Mouse (Mus musculus) heart, embryonic 14.5 days (tissue): ENCODE measurements at regions not wholly inside any gene's neighbourhood (a gene's known extent, or its start where the extent isn't known, plus 50 kb on each side); places are given as distances from the start of the nearest gene placed in this dataset.

Experiments
- ATAC-seq: fragments of 200-750 bp; cut with Nextera tagmentation; 2 replicates; pipeline ENCODE4 v1.8.0; 2017; ENCODE audit warnings: low read depth, moderate TSS enrichment; ENCODE audit not compliant: insufficient number of reproducible peaks, insufficient read depth, low FRiP score
- H3K27ac ChIP-seq, 2 experiments: fragments of 200-500 bp in 1 of 2; fragments of 300-500 bp in 1 of 2; sonication (generic) in 1 of 2; replicated peaks in 1 of 2; 2 replicates each; pipeline ENCODE4 v1.5.1; 2012 to 2014; ENCODE audit warnings: low read depth in 2 of 2, low read length in 2 of 2, control low read depth in 1 of 2, mild to moderate bottlenecking in 1 of 2, mixed read lengths in 1 of 2; ENCODE audit not compliant: control insufficient read depth in 1 of 2, insufficient read depth in 1 of 2
- H3K27me3 ChIP-seq: fragments of 300-500 bp; sonication (generic); 2 replicates; pipeline ENCODE4 v1.6.1; 2014; ENCODE audit warnings: mild to moderate bottlenecking, low read length, control low read depth; ENCODE audit not compliant: control insufficient read depth, insufficient read depth
- H3K36me3 ChIP-seq: fragments of 300-500 bp; sonication (generic); 2 replicates; pipeline ENCODE4 v1.6.1; 2014; ENCODE audit warnings: mild to moderate bottlenecking, control low read depth, low read length, mixed read lengths; ENCODE audit not compliant: control insufficient read depth, insufficient read depth
- H3K4me1 ChIP-seq, 2 experiments: fragments of 200-500 bp in 1 of 2; fragments of 300-500 bp in 1 of 2; sonication (generic) in 1 of 2; 2 replicates each; pipeline ENCODE4 v1.6.1; 2012 to 2014; ENCODE audit warnings: low read length in 2 of 2, control low read depth in 1 of 2, mixed read lengths in 1 of 2; ENCODE audit not compliant: control insufficient read depth in 2 of 2, insufficient read depth in 2 of 2
- H3K4me2 ChIP-seq: fragments of 300-500 bp; sonication (generic); 2 replicates; pipeline ENCODE4 v1.6.1; 2014; ENCODE audit warnings: mild to moderate bottlenecking, low read length
- H3K4me3 ChIP-seq, 2 experiments: fragments of 200-500 bp in 1 of 2; fragments of 300-500 bp in 1 of 2; sonication (generic) in 1 of 2; 2 replicates each; pipeline ENCODE4 v1.5.1; 2012 to 2014; ENCODE audit warnings: low read length in 2 of 2, mild to moderate bottlenecking in 2 of 2, control low read depth in 1 of 2, low read depth in 1 of 2, moderate library complexity in 1 of 2; ENCODE audit not compliant: control insufficient read depth in 1 of 2, insufficient read depth in 1 of 2
- H3K9ac ChIP-seq: fragments of 300-500 bp; sonication (generic); 2 replicates; pipeline ENCODE4 v1.6.1; 2014; ENCODE audit warnings: mild to moderate bottlenecking, low read length
- H3K9me3 ChIP-seq: fragments of 300-500 bp; sonication (generic); 2 replicates; pipeline ENCODE4 v1.6.1; 2016; ENCODE audit warnings: low read length, control low read depth; ENCODE audit not compliant: control insufficient read depth
- WGBS: fragments of 180-500 bp; shearing (Covaris S2); extraction: QIAGEN DNeasy Blood & Tissue Kit; methylation state at CpG from one replicate; pipeline ENCODE4 v1.1.7; 2014; 5-methylcytosine and 5-hydroxymethylcytosine counted together

DNA sequence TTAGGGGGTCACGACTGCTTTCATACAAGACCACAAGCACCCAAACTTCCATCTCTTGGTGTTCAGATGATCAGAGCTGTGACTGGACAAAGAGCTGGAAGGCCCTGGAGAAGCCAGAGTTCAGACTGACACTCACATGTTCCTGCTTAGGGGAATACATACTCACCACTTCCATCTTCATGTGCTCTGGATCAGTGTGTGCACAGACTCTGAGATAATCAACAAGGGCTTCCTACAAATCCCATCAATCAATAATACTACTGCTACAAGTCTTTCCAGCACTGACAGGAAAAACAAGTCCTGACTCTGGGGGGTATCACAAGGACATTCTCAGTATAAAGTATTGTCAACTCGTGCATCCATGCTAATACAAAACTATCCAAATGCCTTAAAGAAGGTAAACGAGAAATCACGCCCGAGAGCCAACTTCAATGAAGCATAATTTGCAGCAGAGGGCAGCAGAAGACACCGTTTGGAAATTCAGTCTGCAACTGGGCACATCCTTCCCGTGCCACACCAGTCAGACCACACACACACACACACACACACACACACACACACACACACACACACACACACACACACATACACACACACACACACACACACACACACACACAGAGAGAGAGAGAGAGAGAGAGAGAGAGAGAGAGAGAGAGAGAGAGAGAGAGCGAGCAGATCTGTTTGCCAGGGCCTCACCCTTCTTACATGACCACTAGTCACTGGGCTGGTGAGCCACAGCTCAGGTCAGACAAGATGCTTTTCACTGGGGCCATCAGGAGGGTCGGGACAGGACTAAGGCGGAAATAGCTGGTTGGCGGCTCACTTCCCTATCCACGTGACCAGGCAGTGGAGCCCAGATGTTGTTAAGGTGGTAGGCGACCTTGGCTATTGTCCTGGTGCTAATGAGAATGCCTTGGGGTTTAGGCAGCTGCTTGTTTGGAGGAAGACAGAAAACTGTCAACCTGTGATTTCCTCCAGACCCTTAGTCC, 75.4 kb upstream of the Foxa2 start:
- ATAC-seq = no peak; the same call in 1 of the 2 replicates
- 30% methylated on average over 13 of the region's 13 CpGs for WGBS
- Histone ChIP-seq H3K4me1 (peaks cover 3 to 8% of the 10 kb centered on the region in 2 experiments), H3K9ac (0 out of 2 replicates have a peak overlapping the region, but pooled peaks have one; percentile 8), H3K27ac (no peak overlapping the region), H3K36me3 (no peaks in the 10 kb centered on the region), H3K4me3 (no peak overlapping the region), H3K9me3 (no peaks in the 10 kb centered on the region), H3K27me3 (no peaks in the 10 kb centered on the region), H3K4me2 (no peak overlapping the region)

DNA sequence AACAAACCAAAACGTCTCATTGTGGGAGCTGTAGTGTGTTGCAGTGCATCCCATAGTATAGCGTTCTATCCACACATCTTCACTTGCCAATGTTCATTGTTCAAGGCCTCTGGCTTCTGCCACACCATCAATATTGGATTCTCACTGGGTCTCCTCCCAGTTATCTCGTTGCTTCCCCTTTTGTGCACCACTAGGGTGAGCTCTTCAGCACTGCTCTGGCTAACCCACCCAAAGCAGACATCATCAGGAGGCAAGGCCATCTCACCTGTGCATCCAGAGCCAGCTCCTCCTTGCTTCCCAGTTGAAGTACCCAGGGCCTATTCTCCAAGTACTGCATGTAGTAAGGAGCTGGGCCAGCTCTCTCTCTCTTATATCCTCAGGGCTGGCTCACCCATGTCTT, 77.0 kb upstream of the Foxa2 start:
- Histone ChIP-seq H3K27ac (no peak overlapping the region), H3K4me1 (no peaks in the 10 kb centered on the region), H3K36me3 (no peaks in the 10 kb centered on the region), H3K9me3 (no peaks in the 10 kb centered on the region), H3K9ac (no peak overlapping the region), H3K4me2 (no peak overlapping the region), H3K27me3 (no peaks in the 10 kb centered on the region), H3K4me3 (no peak overlapping the region)
- ATAC-seq = no peak
- 52% methylated on average over 3 of the region's 3 CpGs for WGBS

DNA sequence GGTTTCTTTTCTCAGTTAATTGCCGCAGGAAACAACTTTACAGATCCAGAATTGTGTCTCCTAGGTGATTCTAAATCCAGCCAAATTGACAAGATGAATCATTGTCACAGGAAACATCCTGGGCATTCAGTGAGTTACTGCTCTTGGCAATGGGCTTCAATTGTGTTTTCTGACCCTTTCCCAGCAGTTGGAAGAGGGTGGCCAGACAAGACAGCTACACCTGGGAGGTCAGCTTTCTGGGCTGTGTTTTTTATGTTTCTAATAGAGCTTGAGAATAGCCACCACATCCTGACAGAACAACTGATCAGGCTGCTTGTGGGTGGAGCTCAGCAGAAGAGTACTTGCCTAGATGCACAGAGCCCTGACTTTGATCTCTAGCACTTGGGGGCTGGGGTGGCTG, 87.0 kb upstream of the Foxa2 start:
- Histone ChIP-seq H3K9me3 (no peaks in the 10 kb centered on the region), H3K4me1 (no peaks in the 10 kb centered on the region), H3K9ac (no peak overlapping the region), H3K4me2 (no peak overlapping the region), H3K27ac (no peak overlapping the region), H3K36me3 (no peaks in the 10 kb centered on the region), H3K27me3 (no peaks in the 10 kb centered on the region), H3K4me3 (no peak overlapping the region)
- 71% methylated on average over 1 of the region's 1 CpGs for WGBS
- no peak for ATAC-seq

GRCm38 (mm10) chr2:148141936-148142335, 95.2 kb upstream of the Foxa2 start:
- Histone ChIP-seq H3K27ac (no peak overlapping the region), H3K4me1 (no peaks in the 10 kb centered on the region), H3K4me2 (no peak overlapping the region), H3K36me3 (no peaks in the 10 kb centered on the region), H3K4me3 (no peak overlapping the region), H3K27me3 (no peaks in the 10 kb centered on the region), H3K9me3 (no peaks in the 10 kb centered on the region), H3K9ac (no peak overlapping the region)
- WGBS = 62% methylated on average over 4 of the region's 4 CpGs
- ATAC-seq = peak; percentile 47; the same call in 1 of the 2 replicates

- no peak overlapping the region for H3K27ac ChIP-seq
- no peak overlapping the region for H3K4me2 ChIP-seq
- no peak overlapping the region for H3K4me3 ChIP-seq
- H3K9ac ChIP-seq = no peak overlapping the region
- no peaks in the 10 kb centered on the region for H3K9me3 ChIP-seq
- H3K4me1 ChIP-seq = no peaks in the 10 kb centered on the region
- no peaks in the 10 kb centered on the region for H3K36me3 ChIP-seq
- no peak for ATAC-seq
- H3K27me3 ChIP-seq = no peaks in the 10 kb centered on the region
- 50% methylated on average over 1 of the region's 1 CpGs for WGBS
Observed at GRCm38 (mm10) chr2:148144816-148145215, 98.0 kb upstream of the Foxa2 start.

- H3K4me1 ChIP-seq = no peaks in the 10 kb centered on the region
- no peaks in the 10 kb centered on the region for H3K27me3 ChIP-seq
- no peak overlapping the region for H3K4me2 ChIP-seq
- H3K9me3 ChIP-seq = no peaks in the 10 kb centered on the region
- ATAC-seq = no peak
- no peak overlapping the region for H3K4me3 ChIP-seq
- no peak overlapping the region for H3K27ac ChIP-seq
- no peaks in the 10 kb centered on the region for H3K36me3 ChIP-seq
- no peak overlapping the region for H3K9ac ChIP-seq
Observed at GRCm38 (mm10) chr2:148148272-148148671, 101.5 kb upstream of the Foxa2 start.

- Histone ChIP-seq H3K36me3 (no peaks in the 10 kb centered on the region), H3K4me1 (no peaks in the 10 kb centered on the region), H3K4me2 (no peak overlapping the region), H3K9ac (no peak overlapping the region), H3K4me3 (no peak overlapping the region), H3K27ac (no peak overlapping the region), H3K9me3 (no peaks in the 10 kb centered on the region), H3K27me3 (no peaks in the 10 kb centered on the region)
- no peak for ATAC-seq
- 62% methylated on average over 1 of the region's 1 CpGs for WGBS
Observed at GRCm38 (mm10) chr2:148149426-148149825, 102.7 kb upstream of the Foxa2 start.
